Mouse (Mus musculus): Measurements from ENCODE around the gene Sco2.

The Sco2 gene

DNA sequence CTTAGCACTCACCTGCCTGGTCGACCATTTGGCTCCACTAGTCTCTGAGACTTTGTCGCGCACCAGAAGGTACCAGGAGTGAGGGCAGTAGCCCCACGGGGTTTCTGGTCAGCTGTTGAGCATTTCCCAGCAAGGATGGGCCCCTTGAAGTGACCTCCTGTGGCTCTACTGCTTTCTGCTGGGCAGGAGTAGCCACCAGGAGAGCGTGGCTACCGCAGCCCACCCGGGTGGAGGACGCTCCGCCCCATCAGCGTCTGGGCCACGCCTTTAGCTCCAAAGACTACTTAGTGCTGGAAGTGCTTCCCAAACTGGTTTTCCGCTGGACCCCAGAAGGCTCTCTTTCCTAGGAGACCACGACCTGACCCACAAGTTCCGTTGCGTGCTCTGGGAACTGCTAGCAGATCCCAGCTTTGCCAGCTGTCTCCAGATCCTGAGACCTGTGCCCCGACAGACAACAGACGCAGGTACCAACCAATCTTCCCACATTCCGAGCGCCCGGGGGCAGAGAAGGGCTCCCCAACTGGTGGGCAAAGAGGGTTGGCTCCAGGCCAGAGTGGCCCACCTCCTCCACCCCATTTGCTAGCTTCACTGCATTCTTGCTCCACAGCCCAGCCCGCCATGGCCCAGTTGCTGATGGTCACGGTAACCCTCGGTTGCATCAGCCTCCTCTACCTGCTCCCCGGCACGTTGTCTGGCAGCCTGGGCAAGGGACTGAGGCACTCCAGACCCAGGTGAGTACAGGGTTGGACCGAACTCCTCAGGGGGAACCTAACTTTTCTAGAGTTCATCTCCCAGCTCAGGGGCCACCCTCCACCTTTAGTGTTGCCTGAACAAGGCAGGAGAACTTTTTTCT is 50.8 kb downstream of the Sco2 start, which contains the start of gene Adm2:
Gene Adm2, plus strand, starts transcription at position 51 of the 853 bp plus-strand sequence.
- peak; percentile 14 for DNase-seq
